Mouse (Mus musculus) layer of hippocampus, adult 11-12 months (tissue): ENCODE results near the gene Zfp119a.

Source experiments
- DNase-seq: peaks from one replicate; pipeline ENCODE4 v3.0.0; 2022; ENCODE audit warnings: low spot score

Zfp119a gene

DNA sequence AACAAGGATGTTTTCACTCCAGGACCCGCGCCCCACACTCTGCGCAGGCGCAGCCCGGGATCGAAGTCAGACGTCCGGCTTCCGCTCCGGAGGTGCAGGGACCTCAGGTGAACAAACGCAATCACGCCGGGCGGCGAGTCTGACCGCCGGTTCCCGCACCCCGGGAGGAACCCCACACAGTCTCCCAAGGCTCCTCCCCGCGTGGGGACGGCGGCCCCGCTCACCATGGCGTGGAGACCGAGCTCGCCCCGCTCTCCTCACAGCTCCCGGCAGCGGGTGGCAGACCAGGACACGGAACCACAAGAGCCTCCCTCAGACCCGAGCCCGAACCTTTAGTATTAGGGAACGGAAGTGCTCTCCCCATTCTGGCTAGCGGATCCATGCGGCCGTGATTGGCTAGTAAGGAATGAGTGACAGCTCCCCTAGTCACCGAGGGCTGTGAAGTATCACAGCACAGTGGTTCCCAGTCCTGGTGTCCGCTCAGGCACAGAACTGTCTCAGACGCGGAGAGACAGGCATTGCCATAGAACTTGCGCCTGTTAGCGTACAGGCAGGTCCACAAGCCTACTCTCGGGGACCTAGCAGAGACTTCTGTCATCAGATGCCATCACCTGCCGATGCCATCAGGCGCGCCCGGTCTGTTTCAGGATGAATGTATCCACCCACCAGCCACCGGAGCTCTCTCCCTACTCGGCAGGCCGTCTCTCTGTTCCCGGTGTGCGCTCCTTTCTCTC is at the start of gene Zfp119a:
Gene Zfp119a (minus strand): TSS at position 295 of the 734 bp plus-strand sequence.
- peak; percentile 85 for DNase-seq

DNA sequence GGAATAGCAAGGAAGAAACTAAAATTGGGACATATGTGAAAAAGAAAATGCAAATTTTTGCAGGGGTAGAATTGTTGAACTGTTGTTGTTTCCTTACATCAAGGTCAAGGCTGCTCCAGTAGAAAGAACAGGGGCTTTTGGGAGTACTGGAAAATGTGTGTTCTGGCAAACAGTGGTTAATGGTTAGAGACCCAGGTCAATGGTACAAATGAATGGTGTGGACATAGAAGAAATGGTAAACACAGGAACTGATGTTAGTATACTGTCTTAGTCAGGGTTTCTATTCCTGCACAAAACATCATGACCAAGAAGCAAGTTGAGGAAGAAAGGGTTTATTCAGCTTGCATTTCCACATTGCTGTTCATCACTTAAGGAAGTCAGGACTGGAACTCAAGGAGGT is 27.9 kb upstream of the Zfp119a start:
- no peak for DNase-seq

DNA sequence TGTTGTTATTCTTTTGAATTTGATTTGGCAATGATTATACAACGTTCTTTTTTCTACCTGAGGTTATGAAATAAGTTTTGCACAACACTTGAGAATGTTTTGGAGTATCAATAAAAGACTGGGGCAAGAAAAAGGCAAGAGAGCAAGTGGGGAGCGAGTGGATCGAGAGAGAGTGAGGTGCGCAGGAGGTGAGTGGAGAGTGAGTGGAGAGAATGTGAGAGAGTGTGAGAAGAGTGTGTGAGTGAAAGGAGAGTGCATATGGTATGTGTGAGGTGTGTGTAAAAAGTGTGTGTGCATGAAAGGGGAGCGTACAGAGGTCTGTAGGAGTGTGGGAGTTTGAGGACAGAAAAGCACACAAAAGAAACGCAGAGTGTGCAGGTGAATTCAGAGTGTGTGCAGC is 25.4 kb upstream of the Zfp119a start:
- DNase-seq, result no peak

DNA sequence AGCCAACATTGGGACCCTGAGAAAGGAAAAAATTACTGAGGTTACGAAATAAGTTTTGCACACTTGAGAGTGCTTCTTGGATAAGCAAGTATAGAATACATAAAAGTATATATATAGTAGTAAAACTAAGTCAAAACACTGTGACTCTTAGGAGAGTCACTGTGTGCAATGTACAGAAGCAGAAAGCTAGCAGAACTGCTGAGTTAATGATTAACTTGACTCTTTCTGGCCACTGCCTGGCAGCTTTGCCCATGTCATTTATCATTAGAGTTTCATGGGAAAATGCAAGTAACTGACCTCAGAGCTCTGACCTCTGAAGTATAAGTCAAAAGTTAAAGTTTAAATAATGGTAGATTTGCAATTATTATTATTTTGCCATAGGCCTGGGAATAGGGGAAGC is 25.0 kb upstream of the Zfp119a start:
- no peak for DNase-seq

DNA sequence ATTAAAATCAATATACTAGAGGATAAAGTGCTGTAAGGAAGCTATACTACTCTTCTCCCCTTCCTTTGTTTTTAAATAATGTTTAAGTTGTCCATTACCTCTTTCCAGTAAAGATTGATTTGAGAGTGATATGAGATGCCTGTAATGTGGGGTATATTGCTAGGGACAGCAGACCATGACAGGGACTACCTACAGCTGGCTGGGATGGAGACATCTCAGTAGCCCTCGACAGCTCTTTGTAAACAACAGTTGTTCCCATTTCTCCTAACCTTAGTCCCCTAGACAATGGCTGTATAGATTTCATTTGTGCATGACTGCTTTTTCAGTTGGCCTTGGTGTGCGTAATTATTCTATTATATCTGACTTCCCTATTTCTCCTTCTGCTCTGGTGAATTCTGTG is 24.4 kb upstream of the Zfp119a start:
- no peak for DNase-seq

DNA sequence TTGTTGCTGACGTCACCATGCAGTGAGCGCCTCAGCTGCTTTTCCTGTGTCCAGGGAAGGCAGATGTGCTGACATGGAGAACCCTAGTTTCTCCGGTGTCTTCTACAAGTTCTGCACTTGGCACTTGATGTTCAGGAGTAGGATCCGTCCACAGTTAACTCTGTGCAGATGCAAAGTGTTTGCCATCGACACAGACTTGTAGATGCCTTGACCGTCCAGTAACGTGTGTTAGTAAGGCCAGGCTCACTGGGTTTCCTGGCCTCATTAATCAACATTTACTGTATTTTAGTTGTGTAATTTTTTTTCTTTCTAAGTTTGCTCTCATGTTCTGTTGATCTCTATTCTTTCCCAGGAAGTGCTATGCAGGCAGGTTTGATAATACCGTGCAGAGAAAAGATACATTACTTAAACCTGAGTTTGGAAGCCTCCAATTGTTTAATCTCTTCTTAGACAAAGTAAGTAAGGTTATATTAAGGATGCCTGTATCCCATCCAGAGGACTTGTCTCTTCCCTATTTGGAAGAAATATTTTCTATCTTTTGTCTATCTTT is 13.8 kb upstream of the Zfp119a start:
- peak; percentile 32 for DNase-seq

DNA sequence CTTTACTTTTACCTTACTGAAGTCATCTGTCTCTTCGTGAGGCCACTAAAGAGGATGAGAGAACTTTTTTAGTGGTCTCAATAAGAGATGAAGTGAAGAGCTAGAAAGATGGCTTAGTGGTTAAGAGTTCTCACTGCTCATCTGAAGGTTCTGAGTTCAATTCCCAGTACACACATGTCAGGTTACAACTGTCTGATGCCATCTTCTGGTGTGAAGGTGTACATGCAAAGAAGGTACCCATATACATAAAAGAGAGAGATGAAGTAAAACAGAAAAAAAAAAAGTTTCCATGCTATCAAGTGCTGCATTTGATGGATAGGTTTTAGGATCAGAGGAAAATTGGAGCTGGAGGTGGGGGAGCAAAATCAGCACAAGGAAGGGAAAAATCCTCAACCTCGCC is 6.2 kb upstream of the Zfp119a start:
- DNase-seq, result no peak

DNA sequence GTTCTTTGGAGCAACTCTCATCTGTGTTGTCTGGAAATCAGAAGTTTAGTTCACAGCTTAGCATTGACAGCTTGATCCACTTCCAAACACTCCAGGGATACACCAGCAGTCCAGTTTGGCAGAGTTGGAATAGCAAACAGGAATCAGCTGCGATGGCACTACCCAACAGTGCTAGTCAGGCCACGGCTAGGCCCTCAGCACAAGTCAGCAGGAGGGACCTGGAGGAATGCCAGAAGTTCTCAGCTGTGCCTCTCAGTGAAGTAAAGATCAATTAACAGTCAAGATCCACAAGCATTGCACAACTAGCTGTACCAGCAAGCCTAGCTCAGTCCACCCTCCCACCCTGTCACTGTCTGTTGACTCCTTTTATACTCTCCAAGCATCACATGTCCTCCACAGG is 4.9 kb upstream of the Zfp119a start:
- no peak for DNase-seq

DNA sequence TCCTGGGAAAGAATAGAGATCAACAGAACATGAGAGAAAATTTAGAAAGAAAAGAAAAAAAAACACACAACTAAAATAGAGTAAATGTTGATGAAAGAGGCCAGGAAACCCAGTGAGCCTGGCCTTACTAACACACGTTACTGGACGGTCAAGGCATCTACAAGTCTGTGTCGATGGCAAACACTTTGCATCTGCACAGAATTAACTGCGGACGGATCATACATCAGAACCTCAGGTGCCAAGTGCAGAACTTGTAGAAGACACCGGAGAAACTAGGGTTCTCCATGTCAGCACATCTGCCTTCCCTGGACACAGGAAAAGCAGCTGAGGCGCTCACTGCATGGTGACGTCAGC is 471 bp downstream of the Zfp119a start:
- peak; percentile 15 for DNase-seq

DNA sequence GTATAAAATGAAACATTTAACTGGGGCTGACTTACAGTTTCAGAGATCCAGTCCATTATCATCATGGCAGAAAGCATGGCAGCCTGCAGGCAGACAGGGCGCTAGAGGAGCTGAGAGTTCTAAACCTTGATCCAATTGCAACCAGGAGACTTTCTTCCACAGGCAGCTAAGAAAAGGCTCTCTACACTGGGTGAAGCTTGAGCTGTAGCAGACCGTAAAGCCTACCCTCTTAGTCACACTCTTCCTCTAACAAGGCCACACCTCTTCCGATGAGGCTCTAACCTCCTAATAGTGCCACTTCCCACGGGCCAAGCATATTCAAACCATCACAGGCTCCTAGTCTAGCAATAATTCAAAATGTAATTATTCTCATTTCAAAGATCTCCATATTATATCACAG is 1.5 kb downstream of the Zfp119a start:
- no peak for DNase-seq

DNA sequence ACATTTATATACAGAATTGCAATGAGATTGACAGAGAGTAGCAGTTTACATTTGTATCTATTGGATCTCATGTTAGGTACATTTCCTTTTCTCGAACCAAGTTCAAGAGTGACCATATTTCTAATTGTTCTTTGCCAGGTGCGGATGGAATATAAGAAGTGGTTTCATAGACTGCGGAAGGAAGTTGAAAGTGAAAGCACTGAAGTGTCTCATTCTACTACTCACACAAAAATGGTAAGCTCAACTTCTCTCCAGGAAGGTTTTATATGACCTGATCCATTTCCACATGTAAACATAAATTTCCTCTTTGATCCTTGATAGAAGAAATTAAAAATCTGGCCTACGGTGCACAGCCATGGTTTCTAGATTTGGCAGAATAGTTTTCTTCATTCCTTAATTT is 35.7 kb downstream of the Zfp119a start:
- DNase-seq, result no peak

DNA sequence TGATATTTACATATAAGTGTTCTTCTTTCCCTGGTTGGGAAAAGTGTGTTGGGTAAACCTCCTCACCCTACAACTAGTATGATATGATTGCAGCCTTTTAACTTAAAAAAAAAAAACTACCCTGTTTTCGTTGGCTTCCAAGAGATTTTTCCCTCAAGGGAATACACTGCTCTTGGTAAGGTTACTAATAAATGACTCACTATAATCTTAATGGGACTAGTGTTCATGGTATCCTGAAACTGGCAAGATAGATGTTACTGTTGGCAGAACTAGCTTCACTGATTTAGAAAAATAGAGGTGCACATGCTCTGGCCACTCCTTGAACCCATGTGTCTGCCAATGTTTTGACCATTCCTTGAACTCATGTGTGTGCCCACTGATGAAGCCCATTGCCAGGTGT is 57.2 kb downstream of the Zfp119a start:
- DNase-seq, result no peak

DNA sequence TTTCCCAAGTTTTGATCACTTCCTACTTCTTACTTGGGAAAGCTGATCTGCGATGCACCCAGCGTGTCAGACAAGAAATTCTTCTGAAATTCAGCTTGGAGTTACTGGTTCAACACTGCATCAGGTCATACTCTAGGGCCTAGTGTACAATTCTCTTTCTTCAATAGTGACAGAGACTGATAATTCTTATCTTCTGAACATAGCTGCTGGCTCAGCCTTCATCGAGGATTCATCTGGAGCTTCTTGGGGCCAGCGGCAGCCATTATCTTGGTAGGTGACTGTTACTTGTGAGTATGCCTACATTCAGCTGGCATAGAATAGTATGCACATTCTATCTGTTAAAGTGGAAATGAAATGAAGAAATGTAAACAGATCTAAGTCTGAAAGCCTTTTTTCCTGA is 61.9 kb downstream of the Zfp119a start:
- no peak for DNase-seq
